Mouse (Mus musculus) thymus, adult 2 months (tissue): ENCODE data around the gene Tcp1. TPM values are rescaled to one million over a fixed set of nuclear protein-coding genes. Genes with fewer than 3 reads are reported as not detected.
"Not testable (repeated sequence)": the region's sequence is repeated elsewhere in the genome, so short reads cannot be mapped to it uniquely, and the experiment has no call there.

Experiments
- DNase-seq: peaks from one replicate; pipeline ENCODE4 v3.0.0; 2021
- H3K27ac ChIP-seq: fragments of 200-500 bp; 2 replicates; pipeline ENCODE4 v1.5.1; 2012; ENCODE audit warnings: low read length, control low read depth; ENCODE audit not compliant: control insufficient read depth, insufficient read depth
- H3K27me3 ChIP-seq: fragments of 200-500 bp; 2 replicates; pipeline ENCODE4 v1.6.1; 2012; ENCODE audit warnings: mild to moderate bottlenecking, low read length, moderate library complexity, mixed read lengths; ENCODE audit not compliant: control insufficient read depth, insufficient read depth
- H3K36me3 ChIP-seq: fragments of 200-500 bp; 2 replicates; pipeline ENCODE4 v1.6.1; 2012; ENCODE audit warnings: mild to moderate bottlenecking, low read length, moderate library complexity; ENCODE audit not compliant: control insufficient read depth, insufficient read depth
- H3K4me1 ChIP-seq: fragments of 200-500 bp; replicated peaks from 2 replicates; pipeline ENCODE4 v1.6.1; 2012; ENCODE audit warnings: low read length; ENCODE audit not compliant: control insufficient read depth, insufficient read depth
- H3K4me3 ChIP-seq: fragments of 200-500 bp; 2 replicates; pipeline ENCODE4 v1.5.1; 2012; ENCODE audit warnings: mild to moderate bottlenecking, low read length, control low read depth, moderate library complexity; ENCODE audit not compliant: control insufficient read depth, insufficient read depth
- CTCF ChIP-seq: fragments of 200-500 bp; IDR thresholded peaks from 2 replicates; pipeline ENCODE4 v1.5.1; 2012; ENCODE audit warnings: mild to moderate bottlenecking, control low read depth, low read length, moderate library complexity, borderline replicate concordance; ENCODE audit not compliant: control insufficient read depth, poor library complexity, insufficient read depth; ENCODE audit errors: extremely low read depth
- POLR2A ChIP-seq: fragments of 200-500 bp; IDR thresholded peaks from 2 replicates; pipeline ENCODE4 v1.6.1; 2012; ENCODE audit warnings: mild to moderate bottlenecking, low read length, control low read depth, moderate library complexity; ENCODE audit not compliant: control insufficient read depth, poor library complexity, insufficient read depth; ENCODE audit errors: extremely low read depth
- WGBS: fragments of 180-500 bp; shearing (Covaris S2); methylation state at CpG from one replicate; pipeline ENCODE4 v1.1.7; 2018; 5-methylcytosine and 5-hydroxymethylcytosine counted together
- polyA plus RNA-seq: library from polyadenylated mRNA; depleted of rRNA; stranded (reverse); fragments of >200 nt; gene quantifications from 2 replicates; pipeline ENCODE4 v1.2.3, GENCODE M21; 2012

Tcp1 gene
- polyA plus RNA-seq, 1 experiment, result 82.2 TPM

DNA sequence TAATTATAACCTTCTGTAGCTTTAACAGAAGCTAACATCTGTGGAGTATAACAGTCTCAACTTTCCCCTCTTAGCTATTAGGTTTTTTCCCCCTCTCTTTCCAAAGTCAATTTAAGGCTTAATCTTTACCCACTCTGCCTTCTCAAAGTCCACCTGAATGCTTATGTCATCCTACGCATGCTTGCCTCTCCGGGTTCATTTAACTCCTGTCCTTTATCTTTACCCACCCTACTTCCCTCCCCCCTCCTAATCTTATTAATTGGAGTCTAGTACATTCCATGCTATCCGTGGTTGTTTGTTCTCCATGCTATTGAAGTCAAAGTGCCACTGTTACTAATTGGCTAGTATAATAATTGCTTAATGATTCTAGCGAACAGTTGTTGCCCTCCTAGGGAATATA lies 20.2 kb downstream of the Tcp1 start:
- H3K4me3 ChIP-seq, result no peak overlapping the region
- H3K4me1 ChIP-seq, result peaks cover 2% of the 10 kb centered on the region; the same call in 1 of the 2 replicates
- no peak overlapping the region for H3K27ac ChIP-seq
- 91% methylated on average over 4 of the region's 4 CpGs for WGBS
- H3K27me3 ChIP-seq, result no peaks in the 10 kb centered on the region
- H3K36me3 ChIP-seq, result no peaks in the 10 kb centered on the region
- TF ChIP-seq CTCF, result no peak
- no peak for TF ChIP-seq POLR2A
- DNase-seq, result no peak

- no peak for DNase-seq
- Histone ChIP-seq H3K27me3 (no peaks in the 10 kb centered on the region; the same call in 1 of the 2 replicates), H3K4me1 (peaks cover 2% of the 10 kb centered on the region; the same call in 1 of the 2 replicates), H3K27ac (no peak overlapping the region), H3K4me3 (no peak overlapping the region), H3K36me3 (no peaks in the 10 kb centered on the region)
- WGBS, result 90% methylated on average over 2 of the region's 2 CpGs
- TF ChIP-seq CTCF (no peak), POLR2A (no peak)
Measured at GRCm38 (mm10) chr17:12937412-12937970, 22.0 kb downstream of the Tcp1 start.

DNA sequence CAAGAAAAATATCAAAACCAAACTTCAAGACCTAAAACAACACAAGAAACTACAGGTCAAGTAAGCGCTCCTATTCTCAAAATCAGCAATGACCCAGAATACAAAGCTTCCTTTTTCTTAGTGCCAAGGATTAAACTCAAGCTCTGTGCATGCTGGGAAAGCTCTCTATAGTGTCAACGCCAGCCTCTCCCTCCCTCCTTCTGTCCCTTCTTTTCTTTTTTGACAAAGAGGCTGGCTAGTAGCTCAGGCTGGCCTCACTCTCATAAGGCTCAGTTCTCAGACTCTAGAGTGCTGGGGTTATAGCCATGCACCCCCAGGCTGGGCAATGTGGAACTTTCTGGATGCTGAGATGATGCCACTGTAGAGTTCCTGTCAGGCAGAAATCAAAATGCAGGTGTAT lies 22.6 kb downstream of the Tcp1 start:
- Histone ChIP-seq H3K27ac (no peak overlapping the region), H3K27me3 (no peaks in the 10 kb centered on the region; the same call in 1 of the 2 replicates), H3K36me3 (no peaks in the 10 kb centered on the region), H3K4me1 (peaks cover 2% of the 10 kb centered on the region; the same call in 1 of the 2 replicates), H3K4me3 (no peak overlapping the region)
- WGBS, result 77% methylated on average over 2 of the region's 2 CpGs
- no peak for DNase-seq
- no peak for TF ChIP-seq POLR2A
- no peak for TF ChIP-seq CTCF

DNA sequence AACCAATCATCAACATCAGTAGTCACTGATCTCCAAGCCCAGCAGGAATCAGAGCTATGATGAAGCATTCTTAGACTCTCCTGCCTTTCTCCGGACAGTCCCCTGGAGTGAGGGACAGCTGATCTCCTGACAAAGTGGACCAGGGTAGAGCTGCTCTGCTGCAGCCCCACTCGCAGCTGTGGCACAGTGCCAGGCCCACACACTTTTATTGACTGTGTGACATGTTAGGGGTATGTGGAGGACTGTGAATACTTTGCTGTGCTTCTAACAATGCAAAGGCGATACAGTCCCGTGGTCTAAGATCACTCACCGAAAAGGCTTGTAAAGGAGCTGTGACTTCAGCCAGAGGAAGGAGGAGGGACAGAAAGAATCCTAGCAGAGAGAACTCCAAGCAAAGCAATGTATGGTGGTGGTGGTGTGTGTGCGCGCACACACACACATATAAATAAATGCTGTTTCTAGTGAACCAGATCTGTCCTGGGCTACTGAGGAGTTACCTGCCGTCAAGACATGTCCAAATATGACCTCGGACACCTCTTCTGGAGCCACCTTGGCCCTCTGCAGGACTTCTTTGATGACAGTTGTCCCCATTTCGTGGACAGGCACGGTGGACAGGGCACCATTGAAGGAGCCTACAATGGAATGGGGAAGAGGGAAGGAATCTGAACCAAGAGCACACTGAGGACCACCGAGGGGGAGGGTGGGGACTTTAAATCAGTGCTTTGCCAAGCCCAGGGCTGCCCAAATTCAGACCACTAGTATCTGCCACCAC lies 24.1 kb downstream of the Tcp1 start:
- not testable (repeated sequence) for H3K4me3 ChIP-seq, H3K36me3 ChIP-seq, H3K27me3 ChIP-seq, DNase-seq, H3K4me1 ChIP-seq, H3K27ac ChIP-seq
- 60% methylated on average over 3 of the region's 12 CpGs for WGBS

DNA sequence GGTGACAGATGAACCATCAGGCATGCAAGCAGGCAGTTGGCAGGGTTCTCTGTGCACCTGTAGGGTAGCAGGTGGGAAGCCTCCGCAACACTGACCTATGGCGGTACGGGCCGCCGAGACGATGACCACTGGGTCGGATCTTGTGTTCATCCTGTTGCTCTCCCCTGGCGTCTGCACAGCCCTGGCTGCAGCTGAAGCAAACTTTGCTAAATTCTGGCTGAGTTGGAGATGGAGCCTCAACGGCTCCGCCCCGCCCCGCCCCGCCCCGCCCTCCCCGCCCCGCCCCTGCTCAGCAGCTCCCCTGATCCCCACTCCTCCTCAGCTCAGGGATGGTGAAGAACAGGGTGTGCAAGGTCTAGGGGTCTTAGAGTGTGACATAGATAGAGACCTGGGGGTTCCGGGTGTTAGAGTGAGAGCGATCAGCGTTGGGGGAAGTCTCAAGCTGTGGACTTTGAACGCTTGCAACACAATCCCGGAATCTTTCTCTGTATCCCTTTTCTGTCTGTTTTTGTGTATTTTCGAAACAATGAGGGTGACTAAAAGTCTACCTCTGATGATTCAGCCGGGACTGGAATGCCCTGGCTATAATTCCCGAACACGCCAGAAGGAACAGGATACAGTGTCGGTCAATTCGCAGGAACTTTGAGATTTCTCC lies 24.8 kb downstream of the Tcp1 start, which contains the start of gene Acat3:
Gene Acat3, minus strand, starts transcription at position 450 of the 655 bp plus-strand sequence.
- H3K4me3 ChIP-seq, result no peak within 1 kb of the TSS; the same call in 1 of the 2 replicates
- no peak for DNase-seq
- 16% methylated on average over 27 of the region's 27 CpGs for WGBS
- TF ChIP-seq POLR2A, result no peak
- no peak for TF ChIP-seq CTCF
- H3K27ac ChIP-seq, result no peak within 1 kb of the TSS
- peaks cover 10% of the 10 kb centered on the region for H3K36me3 ChIP-seq
- H3K4me1 ChIP-seq, result peaks cover 2% of the 10 kb centered on the region; the same call in 1 of the 2 replicates
- no peaks in the 10 kb centered on the region; the same call in 1 of the 2 replicates for H3K27me3 ChIP-seq

GRCm38 (mm10) chr17:12941543-12942260 lies 26.2 kb downstream of the Tcp1 start:
- H3K27ac ChIP-seq, result no peak overlapping the region
- TF ChIP-seq CTCF (no peak), POLR2A (no peak)
- H3K27me3 ChIP-seq, result no peaks in the 10 kb centered on the region; the same call in 1 of the 2 replicates
- DNase-seq, result no peak
- peaks cover 18% of the 10 kb centered on the region for H3K36me3 ChIP-seq
- 87% methylated on average over 8 of the region's 8 CpGs for WGBS
- no peak overlapping the region for H3K4me3 ChIP-seq
- H3K4me1 ChIP-seq, result peaks cover 2% of the 10 kb centered on the region; the same call in 1 of the 2 replicates
